Mouse (Mus musculus) adrenal gland, postnatal 10 days (tissue): ENCODE results near the gene Naa50. TPM values are rescaled to one million over a fixed set of nuclear protein-coding genes. Genes with fewer than 3 reads are reported as not detected.

Source experiments
- DNase-seq: peaks from one replicate; pipeline ENCODE4 v3.0.0; 2021; ENCODE audit warnings: mixed read lengths
- total RNA-seq, 2 experiments: library from RNA; stranded (reverse); gene quantifications; 2 replicates each; pipeline ENCODE4 v1.2.3; 2021

The Naa50 gene
- total RNA-seq, 2 experiments from 2014 or later = 82.8 to 85.7 TPM

GRCm38 (mm10) chr16:44200146-44200545 is 60.5 kb downstream of the Naa50 start:
- no peak for DNase-seq

DNA sequence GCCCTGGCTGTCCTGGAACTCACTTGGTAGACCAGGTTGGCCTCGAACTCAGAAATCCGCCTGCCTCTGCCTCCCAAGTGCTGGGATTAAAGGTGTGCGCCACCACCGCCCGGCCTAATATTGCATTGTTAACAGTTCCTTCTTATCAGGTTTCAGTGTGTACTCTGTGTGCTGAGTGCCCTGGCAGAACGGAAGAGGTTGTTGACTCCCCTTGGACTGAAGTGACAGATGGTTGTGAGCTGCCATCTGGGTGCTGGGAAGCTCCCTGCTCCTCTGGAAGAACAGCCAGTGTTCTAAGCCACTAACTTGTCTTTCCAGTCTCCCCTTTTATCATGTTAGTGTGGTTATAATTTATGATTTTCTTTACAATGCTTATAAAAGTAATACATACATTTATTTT is 64.7 kb downstream of the Naa50 start:
- DNase-seq = no peak

DNA sequence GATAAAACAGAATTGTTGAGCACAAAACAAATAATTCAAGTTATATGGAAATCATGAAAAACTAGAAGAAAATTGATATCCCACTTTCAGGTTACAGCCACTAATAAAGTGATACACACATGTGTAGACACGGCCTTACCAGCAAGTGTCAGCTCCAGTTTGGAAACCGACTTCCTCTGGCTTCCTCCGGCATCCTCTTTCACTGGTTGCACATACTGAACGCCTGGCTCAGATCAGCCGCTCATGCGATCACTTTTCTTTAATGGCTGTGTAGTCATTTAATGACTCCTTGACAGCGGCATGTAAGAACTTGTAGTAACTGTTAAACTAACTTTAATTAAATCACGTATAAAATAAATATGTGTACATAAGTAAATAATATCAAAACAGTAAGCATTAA is 66.3 kb downstream of the Naa50 start:
- no peak for DNase-seq

GRCm38 (mm10) chr16:44210156-44211053 is 70.8 kb downstream of the Naa50 start:
- DNase-seq = no peak

- DNase-seq = no peak
These were observed 71.4 kb downstream of the Naa50 start for GRCm38 (mm10) chr16:44211054-44211414.

- DNase-seq = no peak
These were observed 73.1 kb downstream of the Naa50 start for GRCm38 (mm10) chr16:44212703-44213102.

Other genes with a start within 250 kb of the Naa50 start
- 10 to 100 TPM; 26.8 to 34.0 TPM for gene Qtrt2, start 213.0 kb upstream of the Naa50 start, total RNA-seq
- 1 to 10 TPM; 1.5 to 2.2 TPM for gene Zdhhc23, start 160.0 kb upstream of the Naa50 start, total RNA-seq
- 1 to 10 TPM; 4.5 to 5.3 TPM for gene Gramd1c, start 76.5 kb upstream of the Naa50 start, total RNA-seq
- gene Atp6v1a, start 125 bp upstream of the Naa50 start, total RNA-seq = 10 to 100 TPM; 91.4 to 92.3 TPM
- 10 to 100 TPM; 19.7 to 24.1 TPM for gene Usf3, start 33.4 kb downstream of the Naa50 start, total RNA-seq
- gene Sidt1, start 193.4 kb downstream of the Naa50 start, total RNA-seq = 1 to 10 TPM; 7.5 to 8.2 TPM
- 10 to 100 TPM; 15.3 to 20.1 TPM for gene Spice1, start 207.3 kb downstream of the Naa50 start, total RNA-seq